Mouse (Mus musculus) heart, postnatal 0 days (tissue): ENCODE measurements at regions not wholly inside any gene's neighbourhood (a gene's known extent, or its start where the extent isn't known, plus 50 kb on each side); places are given as distances from the start of the nearest gene placed in this dataset.

Source experiments
- CTCF ChIP-seq: IDR thresholded peaks from 2 replicates; pipeline ENCODE4 v1.5.1; 2016; ENCODE audit warnings: antibody characterized with exemption, control low read depth, low read depth
- EP300 ChIP-seq: IDR thresholded peaks from 2 replicates; pipeline ENCODE4 v1.6.1; 2016; ENCODE audit warnings: antibody characterized with exemption, low read depth

DNA sequence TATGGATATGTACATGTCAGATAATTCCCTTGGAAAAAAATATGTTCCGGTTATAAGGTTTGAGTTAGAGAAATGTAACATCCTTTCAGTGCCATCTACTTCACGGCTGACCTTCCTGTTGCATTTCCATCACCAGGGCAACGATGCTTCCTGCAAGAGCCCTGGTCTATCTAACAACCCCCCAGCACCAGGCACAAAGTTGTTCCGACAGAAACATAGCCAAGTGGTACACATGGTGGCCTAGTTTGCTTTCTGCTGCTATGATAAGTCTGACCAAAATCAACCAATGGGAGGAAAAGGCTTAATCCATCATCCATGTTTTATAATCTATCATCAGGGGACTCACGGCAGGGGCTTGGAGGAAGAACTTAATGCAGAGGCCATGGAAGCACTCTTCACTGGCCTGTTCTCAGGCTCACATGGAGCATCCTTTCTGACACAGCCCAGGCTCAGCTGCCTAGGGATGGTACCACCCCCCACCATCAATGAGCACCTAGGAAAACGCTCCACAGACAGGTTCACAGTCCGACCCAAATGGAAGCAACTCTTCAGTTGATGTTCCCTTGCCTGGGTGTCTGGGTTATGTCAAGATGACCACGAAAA lies 372.2 kb downstream of the Cbln4 start:
- no peak for TF ChIP-seq CTCF
- TF ChIP-seq EP300: no peak
